Mouse (Mus musculus) spleen, adult 10 weeks (tissue): ENCODE results near the gene Kctd12b. TPM values are rescaled to one million over a fixed set of nuclear protein-coding genes. Genes with fewer than 3 reads are reported as not detected.

ENCODE experiments used
- polyA plus RNA-seq: library from polyadenylated mRNA; stranded (reverse); fragments of 350-450 nt; fragmentation: Illumina TruSeq; extraction: RNeasy Lipid Tissue Mini Kit (QIAGEN cat#74804); gene quantifications from one replicate; pipeline ENCODE4 v1.2.3, GENCODE M21; 2015; ENCODE audit warnings: low replicate concordance; ENCODE audit not compliant: insufficient read depth

The Kctd12b gene
- 11.1 TPM for polyA plus RNA-seq

DNA sequence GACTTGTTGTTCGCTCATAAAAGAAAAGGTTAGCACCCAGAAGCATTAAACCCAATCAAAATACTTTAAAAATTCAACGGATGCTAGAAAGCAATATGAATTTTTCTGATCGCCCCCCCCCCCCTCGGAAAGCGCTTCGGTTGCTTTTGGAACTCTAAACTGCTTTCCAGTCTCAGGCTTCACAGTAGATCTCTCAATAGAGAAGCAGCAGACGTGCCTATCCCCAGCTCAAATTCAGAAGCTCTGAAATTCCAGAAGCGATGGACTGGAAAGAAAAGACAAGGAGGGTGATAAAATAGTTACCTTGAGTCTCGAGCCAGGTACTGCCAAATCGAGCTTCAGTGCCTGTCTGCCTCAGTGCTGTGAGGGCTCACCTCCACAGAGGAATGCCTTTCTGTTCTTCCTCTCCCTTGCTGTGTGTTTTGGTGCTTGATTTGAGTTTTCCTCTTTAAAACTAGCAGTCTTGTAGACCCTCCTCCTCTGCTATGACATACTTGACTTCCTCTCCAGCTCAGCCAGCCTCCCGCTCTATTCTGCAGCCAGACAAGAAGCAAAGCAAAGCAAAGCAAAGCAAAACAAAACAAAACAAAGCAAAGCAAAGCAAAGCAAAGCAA is at the start of gene Kctd12b:
Kctd12b (minus strand) TSS at position 610 of the 614 bp plus-strand sequence.

DNA sequence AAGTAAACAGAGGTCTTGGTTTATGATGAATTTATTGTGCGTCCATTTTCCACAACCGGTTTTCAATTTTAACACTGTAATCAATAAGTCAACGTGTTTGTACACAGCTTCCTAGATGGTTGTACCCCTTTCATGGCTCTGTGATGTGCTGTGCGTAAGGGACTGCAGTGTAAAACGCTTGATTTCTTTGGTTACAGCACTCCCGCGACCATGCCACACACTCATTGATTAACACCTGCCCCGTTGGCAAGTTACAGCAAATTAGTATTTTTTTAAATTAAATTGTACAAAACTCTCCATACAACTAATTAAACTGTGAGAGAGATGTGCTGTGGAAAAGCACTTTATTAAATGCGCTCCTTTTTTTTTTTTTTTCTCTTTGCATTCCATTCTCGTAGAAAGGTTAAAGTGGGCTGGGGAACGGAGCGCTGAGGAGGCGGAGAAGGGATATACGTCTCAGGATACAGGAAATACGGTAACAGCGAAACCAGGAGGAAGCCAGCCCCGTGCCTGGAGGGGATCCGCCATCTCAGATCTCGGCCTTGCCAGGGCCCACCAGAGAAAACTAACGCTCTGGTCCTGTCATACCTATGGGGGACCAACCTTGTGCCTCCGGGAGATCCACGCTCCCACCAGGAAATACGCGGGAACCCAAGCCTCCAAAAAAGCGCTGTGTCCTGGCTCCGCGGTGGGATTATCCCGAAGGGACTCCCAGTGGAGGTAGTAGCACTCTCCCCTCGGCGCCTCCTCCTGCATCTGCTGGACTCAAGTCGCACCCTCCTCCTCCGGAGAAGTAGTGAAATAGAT is 27.1 kb upstream of the Kctd12b start, which contains the start of gene Nbdy:
Nbdy (plus strand) TSS at position 481 of the 807 bp plus-strand sequence.

Other genes starting within 250 kb of the Kctd12b start
- 19.7 TPM for gene Ubqln2, start 198.2 kb downstream of the Kctd12b start, polyA plus RNA-seq
- gene Cypt3, start 137.8 kb downstream of the Kctd12b start, polyA plus RNA-seq, result not detected
- gene Nbdy, start 27.2 kb upstream of the Kctd12b start, polyA plus RNA-seq, result 80.4 TPM
- gene Spin2c, start 135.8 kb upstream of the Kctd12b start, polyA plus RNA-seq, result 3.5 TPM